9 mouse cellular contexts compared by ENCODE assay signal in genomic region chr11:89185862-89186261, GRCm38 (mm10).
DNase-seq lines count a peak whose midpoint lies in the region; ATAC-seq lines count a peak whose summit lies in the region.
"Had no signal": no experiment of that assay in that cellular context is flagged by ENCODE, and none has a peak within 500 bp of the region (broad histone marks: within the 10 kb centered on the region; RNA-seq: fewer than 3 reads in every experiment).

No protein-coding gene starts in this region.

- H3K27ac ChIP-seq in forebrain, embryonic 12.5 days: 0 out of 2 replicates have a peak overlapping the region, but pooled peaks have one; percentile 61
- no peak overlapping the region; the same call in 1 of the 2 replicates for H3K27ac ChIP-seq in forebrain, embryonic 13.5 days
- H3K27ac ChIP-seq in liver, embryonic 11.5 days (ENCODE audit: low read depth, low read length): no peak overlapping the region

- peaks cover 23% of the 10 kb centered on the region for H3K4me1 ChIP-seq in forebrain, embryonic 12.5 days
- peaks cover 30% of the 10 kb centered on the region for H3K4me1 ChIP-seq in forebrain, embryonic 13.5 days
- H3K4me1 ChIP-seq in liver, embryonic 11.5 days (replicated peaks; ENCODE audit: control insufficient read depth, insufficient read depth, low read length): no peaks in the 10 kb centered on the region

- peak; percentile 14 for DNase-seq in liver
- no peak for DNase-seq in liver, embryonic 11.5 days (ENCODE audit: low spot score)
- DNase-seq in cerebellum, adult 9-10 months: peak; percentile 79
- peak; percentile 63 for DNase-seq in lung, postnatal 10 days
- DNase-seq in embryo, embryonic 10.5 days (ENCODE audit: low spot score): no peak

- no peak overlapping the region for H3K9ac ChIP-seq in forebrain, embryonic 12.5 days
- no peak overlapping the region for H3K9ac ChIP-seq in forebrain, embryonic 13.5 days
- H3K9ac ChIP-seq in liver, embryonic 11.5 days (ENCODE audit: low read depth, low read length): no peak overlapping the region

- no peaks in the 10 kb centered on the region for H3K9me3 ChIP-seq in forebrain, embryonic 12.5 days
- H3K9me3 ChIP-seq in forebrain, embryonic 13.5 days (replicated peaks): no peaks in the 10 kb centered on the region
- no peaks in the 10 kb centered on the region for H3K9me3 ChIP-seq in liver, embryonic 11.5 days (ENCODE audit: control insufficient read depth, low read length)

- H3K4me2 ChIP-seq in forebrain, embryonic 12.5 days: no peak overlapping the region
- no peak overlapping the region for H3K4me2 ChIP-seq in forebrain, embryonic 13.5 days
- H3K4me2 ChIP-seq in liver, embryonic 11.5 days: no peak overlapping the region

- H3K36me3 ChIP-seq in forebrain, embryonic 12.5 days (replicated peaks): no peaks in the 10 kb centered on the region
- H3K36me3 ChIP-seq in forebrain, embryonic 13.5 days (ENCODE audit: poor library complexity, severe bottlenecking): no peaks in the 10 kb centered on the region
- H3K36me3 ChIP-seq in liver, embryonic 11.5 days (ENCODE audit: control insufficient read depth, insufficient read depth, low read length): no peaks in the 10 kb centered on the region

- 72% methylated on average over 6 of the region's 6 CpGs for WGBS in forebrain, embryonic 12.5 days
- 37% methylated on average over 6 of the region's 6 CpGs for WGBS in forebrain, embryonic 13.5 days
- 85% methylated on average over 6 of the region's 6 CpGs for WGBS in liver, embryonic 11.5 days

- no peaks in the 10 kb centered on the region; the same call in none of the 2 replicates for H3K27me3 ChIP-seq in forebrain, embryonic 12.5 days
- H3K27me3 ChIP-seq in forebrain, embryonic 13.5 days: no peaks in the 10 kb centered on the region
- peaks cover 7% of the 10 kb centered on the region for H3K27me3 ChIP-seq in liver, embryonic 11.5 days (replicated peaks; ENCODE audit: control insufficient read depth, insufficient read depth, low read length)

- no peak overlapping the region for H3K4me3 ChIP-seq in forebrain, embryonic 12.5 days (replicated peaks)
- no peak overlapping the region for H3K4me3 ChIP-seq in forebrain, embryonic 13.5 days
- H3K4me3 ChIP-seq in liver, embryonic 11.5 days (ENCODE audit: low read depth, low read length): no peak overlapping the region
- H3K4me3 ChIP-seq: erythroblast, embryonic 14.5 days had no signal

- no peak for ATAC-seq in forebrain, embryonic 12.5 days (ENCODE audit: low FRiP score)
- ATAC-seq in forebrain, embryonic 13.5 days: no peak
- ATAC-seq in liver, embryonic 11.5 days (replicated peaks; ENCODE audit: low FRiP score): no peak
- ATAC-seq in CD4-positive, CD25-positive, alpha-beta regulatory T cell, adult 4 months: no peak

Comparison
In these comparisons a context has a peak if more than half of its experiments do, and no peak if none do; other contexts are left out.
1. DNase-seq: peak in liver (single experiment), cerebellum, adult 9-10 months (single experiment) and lung, postnatal 10 days (single experiment); none in liver, embryonic 11.5 days (single experiment) and embryo, embryonic 10.5 days (single experiment).